8 mouse cellular contexts compared by ENCODE assay signal in genomic region chr7:68833977-68834791, GRCm38 (mm10).
A peak's percentile ranks its signal among the peaks of the same experiment; 100 is the strongest.
DNase-seq lines count a peak whose midpoint lies in the region; ATAC-seq and TF ChIP-seq lines count a peak whose summit lies in the region.

No protein-coding gene starts in this region.

- intact Hi-C loops in heart, postnatal 36 days (cut with DNase I) = no loop called here

- no peaks in the 10 kb centered on the region for H3K9me3 ChIP-seq in heart, postnatal 0 days (replicated peaks; ENCODE audit: control insufficient read depth, low read length)
- H3K9me3 ChIP-seq in MEL (replicated peaks; ENCODE audit: insufficient read depth, low read length) = no peaks in the 10 kb centered on the region

- no peaks in the 10 kb centered on the region for H3K4me1 ChIP-seq in heart, postnatal 0 days (ENCODE audit: control insufficient read depth, insufficient read depth)
- H3K4me1 ChIP-seq in MEL (ENCODE audit: control insufficient read depth in 1 of 2, insufficient read depth in 2 of 2, low read length in 2 of 2) = no peaks in the 10 kb centered on the region

- H3K4me3 ChIP-seq in heart, postnatal 0 days (ENCODE audit: low read depth, low read length) = no peak overlapping the region
- no peak overlapping the region for H3K4me3 ChIP-seq in MEL (ENCODE audit: control insufficient read depth in 1 of 2, insufficient read depth in 1 of 2, low read depth in 2 of 2, low read length in 2 of 2)

- H3K27ac ChIP-seq in heart, postnatal 0 days (ENCODE audit: low read depth) = no peak overlapping the region
- H3K27ac ChIP-seq in MEL (ENCODE audit: control insufficient read depth, low read depth, low read length) = no peak overlapping the region

- no peak for TF ChIP-seq POLR2A in MEL (IDR thresholded peaks at IDR 0.05; ENCODE audit: control insufficient read depth in 1 of 2, insufficient read depth in 1 of 2, low read depth in 1 of 2, low read length in 2 of 2, poor library complexity in 1 of 2)

- no peaks in the 10 kb centered on the region for H3K79me2 ChIP-seq in MEL (ENCODE audit: control insufficient read depth, insufficient read depth, low read length, poor library complexity)

- H3K36me3 ChIP-seq in heart, postnatal 0 days (replicated peaks; ENCODE audit: control insufficient read depth, insufficient read depth, low read length) = no peaks in the 10 kb centered on the region
- no peaks in the 10 kb centered on the region for H3K36me3 ChIP-seq in MEL (ENCODE audit: control insufficient read depth in 1 of 2, insufficient read depth in 2 of 2, low read length in 2 of 2)

- H3K4me2 ChIP-seq in heart, postnatal 0 days (ENCODE audit: low read depth, low read length) = no peak overlapping the region

- no peak overlapping the region for H3K9ac ChIP-seq in heart, postnatal 0 days (replicated peaks; ENCODE audit: low read depth, low read length)
- H3K9ac ChIP-seq in MEL (ENCODE audit: control insufficient read depth, low read depth, low read length, poor library complexity, severe bottlenecking) = no peak overlapping the region

- 41% methylated on average over 10 of the region's 10 CpGs for WGBS in heart, postnatal 0 days

- ATAC-seq in heart, postnatal 0 days (ENCODE audit: insufficient read depth, low read depth) = no peak

- TF ChIP-seq CTCF in heart, postnatal 0 days (IDR thresholded peaks at IDR 0.05; ENCODE audit: low read depth) = peak; percentile 70
- no peak; a peak in 1 of 6 replicates for TF ChIP-seq CTCF in MEL (IDR thresholded peaks at IDR 0.05 in 2 of 3, conservative IDR thresholded peaks at IDR 0.05 in 1 of 3; ENCODE audit: control insufficient read depth in 1 of 3, insufficient read depth in 1 of 3, low read depth in 2 of 3, low read length in 3 of 3, poor library complexity in 1 of 3, severe bottlenecking in 1 of 3)

- peak; percentile 56 for DNase-seq in heart, postnatal 0 days (ENCODE audit: low spot score)
- no peak for DNase-seq in heart, postnatal 36 days
- DNase-seq in MEL (ENCODE audit: low read depth, low spot score) = peak; percentile 2
- peak; percentile 55 for DNase-seq in embryo, embryonic 11 days
- DNase-seq in lung, postnatal 10 days = peak; percentile 27
- no peak for DNase-seq in left cerebral cortex, adult 8-10 months (ENCODE audit: low spot score in 2 of 2)
- no peak for DNase-seq in ovary, postnatal 14 days (ENCODE audit: low spot score)
- DNase-seq in heart, adult 11 months = no peak

- no peak for TF ChIP-seq RAD21 in MEL (IDR thresholded peaks at IDR 0.05; ENCODE audit: low read depth, low read length)

- no peaks in the 10 kb centered on the region for H3K27me3 ChIP-seq in heart, postnatal 0 days (ENCODE audit: control insufficient read depth, insufficient read depth, low read length)
- no peaks in the 10 kb centered on the region; a peak in 1 of 4 replicates for H3K27me3 ChIP-seq in MEL (ENCODE audit: control insufficient read depth in 1 of 2, insufficient read depth in 2 of 2, low read length in 2 of 2)

- TF ChIP-seq EP300 in heart, postnatal 0 days (IDR thresholded peaks at IDR 0.05; ENCODE audit: low read depth) = no peak
- no peak for TF ChIP-seq EP300 in MEL (IDR thresholded peaks at IDR 0.05; ENCODE audit: low read depth in 1 of 2, low read length in 2 of 2)

TF ChIP-seq in MEL, 35 proteins besides CTCF, POLR2A, EP300 and RAD21:
- TF ChIP-seq MAX (IDR thresholded peaks at IDR 0.05; ENCODE audit: low read length) = no peak
- no peak for TF ChIP-seq E2F4 (IDR thresholded peaks at IDR 0.05; ENCODE audit: borderline replicate concordance, low read depth, low read length)
- no peak for TF ChIP-seq ZKSCAN1 (IDR thresholded peaks at IDR 0.05; ENCODE audit: low read depth, low read length)
- TF ChIP-seq POLR2AphosphoS2 (IDR thresholded peaks at IDR 0.05; ENCODE audit: low read length) = no peak
- TF ChIP-seq TBP (IDR thresholded peaks at IDR 0.05; ENCODE audit: low read depth, low read length) = no peak
- no peak for TF ChIP-seq CHD2 (IDR thresholded peaks at IDR 0.05; ENCODE audit: low read length)
- TF ChIP-seq MYB (IDR thresholded peaks at IDR 0.05; ENCODE audit: low read depth, low read length) = no peak
- TF ChIP-seq SIN3A (IDR thresholded peaks at IDR 0.05; ENCODE audit: low read length) = no peak
- TF ChIP-seq ELF1 (IDR thresholded peaks at IDR 0.05; ENCODE audit: low read depth, low read length) = no peak
- no peak for TF ChIP-seq NELFE (IDR thresholded peaks at IDR 0.05; ENCODE audit: low read depth, low read length)
- no peak for TF ChIP-seq GATA1 (IDR thresholded peaks at IDR 0.05; ENCODE audit: low read depth, low read length)
- TF ChIP-seq GABPA (IDR thresholded peaks at IDR 0.05; ENCODE audit: low read depth, low read length) = no peak
- TF ChIP-seq CHD1 (IDR thresholded peaks at IDR 0.05; ENCODE audit: low read depth, low read length) = no peak
- TF ChIP-seq POLR2AphosphoS5 (IDR thresholded peaks at IDR 0.05; ENCODE audit: borderline replicate concordance, low read depth, low read length) = no peak
- no peak for TF ChIP-seq USF2 (IDR thresholded peaks at IDR 0.05; ENCODE audit: borderline replicate concordance in 1 of 2, insufficient read depth in 1 of 2, low read depth in 1 of 2, low read length in 2 of 2)
- no peak for TF ChIP-seq BHLHE40 (IDR thresholded peaks at IDR 0.05; ENCODE audit: borderline replicate concordance, low read depth, low read length)
- TF ChIP-seq NRF1 (IDR thresholded peaks at IDR 0.05; ENCODE audit: insufficient read depth, low read depth, low read length, poor library complexity, severe bottlenecking) = no peak
- no peak for TF ChIP-seq TCF12 (IDR thresholded peaks at IDR 0.05; ENCODE audit: low read depth, low read length)

Comparison
In these comparisons a context has a peak if more than half of its experiments do, and no peak if none do; other contexts are left out.
1. DNase-seq: peak in heart, postnatal 0 days (single experiment), MEL (single experiment), embryo, embryonic 11 days (single experiment) and lung, postnatal 10 days (single experiment); none in heart, postnatal 36 days (0 of 2), left cerebral cortex, adult 8-10 months (0 of 2), ovary, postnatal 14 days (single experiment) and heart, adult 11 months (single experiment).